Mouse (Mus musculus): ENCODE measurements at regions not wholly inside any gene's neighbourhood (a gene's known extent, or its start where the extent isn't known, plus 50 kb on each side); places are given as distances from the start of the nearest gene placed in this dataset.

GRCm38 (mm10) chr13:37508385-37509351, 163.7 kb downstream of the Ly86 start:
- WGBS: 49% methylated on average over 19 of the region's 19 CpGs
- Histone ChIP-seq H3K9ac (ENCODE audit: low read depth, low read length) (no peak overlapping the region), H3K36me3 (ENCODE audit: control insufficient read depth, insufficient read depth, low read length) (no peaks in the 10 kb centered on the region), H3K4me2 (replicated peaks; ENCODE audit: low read depth, low read length) (no peak overlapping the region), H3K4me1 (ENCODE audit: control insufficient read depth, insufficient read depth, low read length) (peaks cover 21% of the 10 kb centered on the region), H3K4me3 (ENCODE audit: low read length) (no peak overlapping the region), H3K9me3 (ENCODE audit: control insufficient read depth, low read length) (no peaks in the 10 kb centered on the region), H3K27me3 (ENCODE audit: control insufficient read depth, insufficient read depth, low read length) (no peaks in the 10 kb centered on the region), H3K27ac (ENCODE audit: low read depth, low read length) (peak overlapping the region; percentile 71; the same call in 1 of the 2 replicates)
- ATAC-seq (ENCODE audit: low FRiP score, low TSS enrichment): peak; percentile 39; the same call in 1 of the 2 replicates

DNA sequence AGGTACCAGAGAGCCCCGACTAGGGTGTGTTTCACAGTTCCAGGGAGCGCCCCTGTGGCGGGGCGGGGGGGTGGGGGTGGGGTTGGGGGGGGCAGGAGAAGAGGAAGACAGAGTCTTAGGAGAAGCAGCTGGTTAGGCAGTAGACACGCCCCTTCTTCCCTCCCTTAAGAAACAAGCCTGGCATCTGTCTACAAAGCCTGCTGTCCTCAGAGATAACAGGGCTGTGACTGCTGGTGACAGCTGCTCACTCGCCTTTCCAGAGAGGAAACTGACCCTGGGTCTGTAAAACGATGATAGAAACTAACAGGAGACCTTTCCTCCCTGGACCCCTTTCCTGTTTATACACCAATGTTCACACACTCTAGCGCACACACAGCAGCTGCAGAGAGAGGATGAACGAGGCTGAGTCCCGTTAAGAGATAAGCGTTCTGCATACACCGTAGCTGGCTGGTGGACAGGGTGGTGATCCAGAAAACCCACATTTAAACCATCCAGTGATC, 164.4 kb downstream of the Ly86 start:
- Histone ChIP-seq H3K4me1 (ENCODE audit: control insufficient read depth, insufficient read depth, low read length) (peaks cover 25% of the 10 kb centered on the region), H3K4me2 (replicated peaks; ENCODE audit: low read depth, low read length) (no peak overlapping the region), H3K9ac (ENCODE audit: low read depth, low read length) (no peak overlapping the region), H3K36me3 (ENCODE audit: control insufficient read depth, insufficient read depth, low read length) (no peaks in the 10 kb centered on the region), H3K27me3 (ENCODE audit: control insufficient read depth, insufficient read depth, low read length) (no peaks in the 10 kb centered on the region), H3K27ac (ENCODE audit: low read depth, low read length) (no peak overlapping the region; the same call in 1 of the 2 replicates), H3K9me3 (ENCODE audit: control insufficient read depth, low read length) (no peaks in the 10 kb centered on the region), H3K4me3 (ENCODE audit: low read length) (no peak overlapping the region)
- no peak for ATAC-seq (ENCODE audit: low FRiP score, low TSS enrichment)
- WGBS: 12% methylated on average over 12 of the region's 12 CpGs

- H3K27me3 ChIP-seq (ENCODE audit: control insufficient read depth, insufficient read depth, low read length): no peaks in the 10 kb centered on the region
- H3K27ac ChIP-seq (ENCODE audit: low read depth, low read length): no peak overlapping the region
- no peak for ATAC-seq (ENCODE audit: low FRiP score, low TSS enrichment)
- H3K9me3 ChIP-seq (ENCODE audit: control insufficient read depth, low read length): no peaks in the 10 kb centered on the region
- H3K4me3 ChIP-seq (ENCODE audit: low read length): no peak overlapping the region
- no peak overlapping the region for H3K4me2 ChIP-seq (replicated peaks; ENCODE audit: low read depth, low read length)
- WGBS: 82% methylated on average over 6 of the region's 6 CpGs
- H3K36me3 ChIP-seq (ENCODE audit: control insufficient read depth, insufficient read depth, low read length): no peaks in the 10 kb centered on the region
- peaks cover 32% of the 10 kb centered on the region for H3K4me1 ChIP-seq (ENCODE audit: control insufficient read depth, insufficient read depth, low read length)
- no peak overlapping the region for H3K9ac ChIP-seq (ENCODE audit: low read depth, low read length)
Measured at GRCm38 (mm10) chr13:37510511-37510910, 165.5 kb downstream of the Ly86 start.

DNA sequence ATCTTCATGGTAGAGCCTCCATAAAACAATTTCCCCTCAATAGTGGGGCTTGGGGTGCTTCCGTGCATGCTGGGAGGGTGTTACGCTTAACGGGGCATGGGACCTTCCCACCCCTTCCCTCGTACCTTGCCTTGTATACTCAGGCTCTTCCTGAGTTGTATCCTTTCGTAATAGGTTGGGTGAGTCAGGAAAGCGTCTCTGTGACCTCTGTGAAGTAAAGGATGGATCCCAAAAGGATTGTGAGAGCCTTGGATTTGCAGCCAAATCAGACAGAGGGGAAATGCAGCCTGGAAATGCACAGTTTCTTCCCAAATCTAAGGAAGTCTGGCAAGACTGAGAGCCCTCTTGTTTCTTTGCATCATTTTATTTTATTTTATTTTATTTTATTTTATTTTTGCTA, 166.0 kb downstream of the Ly86 start:
- no peaks in the 10 kb centered on the region for H3K9me3 ChIP-seq (ENCODE audit: control insufficient read depth, low read length)
- no peak for ATAC-seq (ENCODE audit: low FRiP score, low TSS enrichment)
- H3K4me1 ChIP-seq (ENCODE audit: control insufficient read depth, insufficient read depth, low read length): peaks cover 32% of the 10 kb centered on the region
- H3K27me3 ChIP-seq (ENCODE audit: control insufficient read depth, insufficient read depth, low read length): no peaks in the 10 kb centered on the region
- H3K9ac ChIP-seq (ENCODE audit: low read depth, low read length): no peak overlapping the region
- H3K4me3 ChIP-seq (ENCODE audit: low read length): no peak overlapping the region
- no peaks in the 10 kb centered on the region for H3K36me3 ChIP-seq (ENCODE audit: control insufficient read depth, insufficient read depth, low read length)
- no peak overlapping the region for H3K27ac ChIP-seq (ENCODE audit: low read depth, low read length)
- WGBS: 55% methylated on average over 6 of the region's 6 CpGs
- H3K4me2 ChIP-seq (replicated peaks; ENCODE audit: low read depth, low read length): no peak overlapping the region

- no peak overlapping the region for H3K27ac ChIP-seq (ENCODE audit: low read depth, low read length)
- peaks cover 32% of the 10 kb centered on the region for H3K4me1 ChIP-seq (ENCODE audit: control insufficient read depth, insufficient read depth, low read length)
- WGBS: 78% methylated on average over 4 of the region's 4 CpGs
- H3K9ac ChIP-seq (ENCODE audit: low read depth, low read length): no peak overlapping the region
- H3K27me3 ChIP-seq (ENCODE audit: control insufficient read depth, insufficient read depth, low read length): no peaks in the 10 kb centered on the region
- ATAC-seq (ENCODE audit: low FRiP score, low TSS enrichment): no peak
- no peak overlapping the region for H3K4me3 ChIP-seq (ENCODE audit: low read length)
- no peak overlapping the region for H3K4me2 ChIP-seq (replicated peaks; ENCODE audit: low read depth, low read length)
- H3K36me3 ChIP-seq (ENCODE audit: control insufficient read depth, insufficient read depth, low read length): no peaks in the 10 kb centered on the region
- H3K9me3 ChIP-seq (ENCODE audit: control insufficient read depth, low read length): no peaks in the 10 kb centered on the region
Measured at GRCm38 (mm10) chr13:37511406-37511805, 166.4 kb downstream of the Ly86 start.

- no peak for ATAC-seq (ENCODE audit: low FRiP score, low TSS enrichment)
- Histone ChIP-seq H3K27me3 (ENCODE audit: control insufficient read depth, insufficient read depth, low read length) (no peaks in the 10 kb centered on the region), H3K9me3 (ENCODE audit: control insufficient read depth, low read length) (no peaks in the 10 kb centered on the region), H3K27ac (ENCODE audit: low read depth, low read length) (no peak overlapping the region; the same call in 1 of the 2 replicates), H3K4me1 (ENCODE audit: control insufficient read depth, insufficient read depth, low read length) (peaks cover 24% of the 10 kb centered on the region), H3K36me3 (ENCODE audit: control insufficient read depth, insufficient read depth, low read length) (no peaks in the 10 kb centered on the region), H3K9ac (ENCODE audit: low read depth, low read length) (no peak overlapping the region), H3K4me3 (ENCODE audit: low read length) (no peak overlapping the region), H3K4me2 (replicated peaks; ENCODE audit: low read depth, low read length) (no peak overlapping the region)
- WGBS: 73% methylated on average over 3 of the region's 3 CpGs
Measured at GRCm38 (mm10) chr13:37512781-37513180, 167.8 kb downstream of the Ly86 start.

DNA sequence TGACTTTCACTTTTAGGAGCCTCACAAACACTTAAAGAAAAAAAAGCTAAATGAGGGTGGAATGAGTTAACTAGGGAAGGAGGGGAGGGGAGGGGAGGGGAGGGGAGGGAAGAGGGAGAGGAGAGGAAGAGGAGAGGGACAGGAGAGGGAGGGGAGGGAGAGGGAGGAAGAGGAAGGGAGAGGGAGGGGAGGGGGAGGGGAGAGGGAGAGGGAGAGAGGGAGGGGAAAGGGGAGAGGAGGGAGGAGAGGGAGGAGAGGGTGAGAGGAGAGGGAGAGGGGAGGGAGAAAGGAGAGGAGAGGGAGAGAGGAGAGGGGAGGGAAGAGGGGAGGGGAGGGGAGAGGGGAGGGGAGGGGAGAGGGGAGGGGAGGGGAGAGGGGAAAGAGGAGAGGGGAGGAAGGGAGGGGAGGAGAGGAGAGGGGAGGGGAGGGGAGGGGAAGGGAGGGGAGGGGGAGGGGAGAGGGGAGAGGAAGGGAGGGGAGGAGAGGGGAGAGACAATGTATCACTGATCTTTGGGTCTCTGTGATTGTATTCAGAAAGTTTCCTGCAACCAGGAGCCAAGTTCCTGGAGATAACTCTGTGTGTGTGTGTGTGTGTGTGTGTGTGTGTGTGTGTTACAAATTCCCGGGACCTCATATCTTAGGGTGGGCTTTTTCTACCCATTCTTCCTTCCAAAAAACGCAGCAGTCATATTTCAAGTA, 168.3 kb downstream of the Ly86 start:
- Histone ChIP-seq H3K9ac (ENCODE audit: low read depth, low read length) (no peak overlapping the region), H3K9me3 (ENCODE audit: control insufficient read depth, low read length) (no peaks in the 10 kb centered on the region), H3K4me3 (ENCODE audit: low read length) (no peak overlapping the region), H3K36me3 (ENCODE audit: control insufficient read depth, insufficient read depth, low read length) (no peaks in the 10 kb centered on the region), H3K27me3 (ENCODE audit: control insufficient read depth, insufficient read depth, low read length) (no peaks in the 10 kb centered on the region), H3K27ac (ENCODE audit: low read depth, low read length) (no peak overlapping the region; the same call in 1 of the 2 replicates), H3K4me1 (ENCODE audit: control insufficient read depth, insufficient read depth, low read length) (peaks cover 24% of the 10 kb centered on the region), H3K4me2 (replicated peaks; ENCODE audit: low read depth, low read length) (no peak overlapping the region)
- 41% methylated on average over 2 of the region's 2 CpGs for WGBS
- 0 out of 2 replicates have a peak, but pooled peaks have one; percentile 2 for ATAC-seq (ENCODE audit: low FRiP score, low TSS enrichment)

DNA sequence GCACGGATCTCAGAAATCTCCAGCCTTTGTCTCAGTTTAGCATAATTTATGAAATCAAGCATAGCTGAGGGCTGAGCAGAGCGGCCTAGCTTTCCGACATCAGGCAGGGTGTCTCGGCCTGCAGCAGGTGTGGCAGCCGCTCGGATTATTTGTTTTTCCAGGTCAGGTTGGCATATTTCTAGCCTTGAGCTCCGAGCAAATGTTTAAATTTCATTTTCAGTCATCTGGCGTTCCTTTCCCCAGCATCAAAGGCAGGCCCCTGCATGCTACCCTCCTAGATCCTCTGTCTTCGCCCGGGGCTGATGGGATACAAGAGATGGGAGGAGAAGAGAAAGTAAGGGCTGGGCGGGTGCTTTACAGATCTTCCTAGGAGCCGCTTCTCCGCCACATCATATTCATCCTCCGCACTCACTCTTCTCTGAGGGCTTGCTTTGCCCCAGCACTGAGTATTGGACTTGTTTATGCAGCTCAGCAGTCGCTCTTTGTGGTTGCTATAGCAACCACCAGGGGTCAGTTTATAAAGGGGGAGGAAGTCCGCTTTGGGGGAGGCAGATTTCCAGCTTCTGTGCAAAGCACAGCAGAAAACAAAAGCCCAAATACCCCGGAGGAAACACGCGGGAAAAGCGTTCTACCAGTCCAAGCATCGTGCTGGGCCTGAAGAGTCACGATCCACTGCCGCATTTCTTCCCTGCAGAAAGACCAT, 169.0 kb downstream of the Ly86 start:
- Histone ChIP-seq H3K4me1 (ENCODE audit: control insufficient read depth, insufficient read depth, low read length) (peaks cover 19% of the 10 kb centered on the region), H3K4me2 (replicated peaks; ENCODE audit: low read depth, low read length) (no peak overlapping the region; the same call in 1 of the 2 replicates), H3K36me3 (ENCODE audit: control insufficient read depth, insufficient read depth, low read length) (no peaks in the 10 kb centered on the region), H3K27ac (ENCODE audit: low read depth, low read length) (peak overlapping the region; percentile 66), H3K9me3 (ENCODE audit: control insufficient read depth, low read length) (no peaks in the 10 kb centered on the region), H3K27me3 (ENCODE audit: control insufficient read depth, insufficient read depth, low read length) (no peaks in the 10 kb centered on the region), H3K9ac (ENCODE audit: low read depth, low read length) (no peak overlapping the region), H3K4me3 (ENCODE audit: low read length) (no peak overlapping the region)
- peak; percentile 67; the same call in 1 of the 2 replicates for ATAC-seq (ENCODE audit: low FRiP score, low TSS enrichment)
- WGBS: 12% methylated on average over 23 of the region's 23 CpGs

Data from kidney, embryonic 14.5 days (tissue).